Mouse (Mus musculus) c-Kit-negative CD71-positive TER-119-positive erythroid progenitor cells, embryonic 14.5 days (primary cell): ENCODE measurements at regions not wholly inside any gene's neighbourhood (a gene's known extent, or its start where the extent isn't known, plus 50 kb on each side); places are given as distances from the start of the nearest gene placed in this dataset.

Experiments
- DNase-seq: peaks from one replicate; pipeline ENCODE4 v3.0.0-alpha.2; 2013; ENCODE audit warnings: low read depth, low spot score

- DNase-seq, result no peak
These were observed 225.0 kb downstream of the Tex36 start for GRCm38 (mm10) chr7:133376833-133377484.

- no peak for DNase-seq
These were observed 229.3 kb downstream of the Tex36 start for GRCm38 (mm10) chr7:133372695-133373094.

- no peak for DNase-seq
These were observed 231.4 kb downstream of the Tex36 start for GRCm38 (mm10) chr7:133370542-133370941.

- DNase-seq, result no peak
These were observed 237.4 kb downstream of the Tex36 start for GRCm38 (mm10) chr7:133364601-133365000.

GRCm38 (mm10) chr7:133328717-133329116 is 204.6 kb upstream of the Ctbp2 start:
- peak; percentile 16 for DNase-seq

GRCm38 (mm10) chr7:133325548-133326190 is 201.5 kb upstream of the Ctbp2 start:
- no peak for DNase-seq

- no peak for DNase-seq
These were observed 199.8 kb upstream of the Ctbp2 start for GRCm38 (mm10) chr7:133323955-133324354.

- DNase-seq, result no peak
These were observed 193.4 kb upstream of the Ctbp2 start for GRCm38 (mm10) chr7:133317511-133317910.

- no peak for DNase-seq
These were observed 192.7 kb upstream of the Ctbp2 start for GRCm38 (mm10) chr7:133316701-133317475.

- DNase-seq, result no peak
These were observed 191.3 kb upstream of the Ctbp2 start for GRCm38 (mm10) chr7:133315197-133316029.

GRCm38 (mm10) chr7:133313115-133313514 is 189.0 kb upstream of the Ctbp2 start:
- no peak for DNase-seq

- no peak for DNase-seq
These were observed 187.1 kb upstream of the Ctbp2 start for GRCm38 (mm10) chr7:133311116-133311801.

- no peak for DNase-seq
These were observed 180.3 kb upstream of the Ctbp2 start for GRCm38 (mm10) chr7:133304461-133304860.

GRCm38 (mm10) chr7:133290471-133290870 is 166.3 kb upstream of the Ctbp2 start:
- no peak for DNase-seq

GRCm38 (mm10) chr7:133288236-133288635 is 164.1 kb upstream of the Ctbp2 start:
- DNase-seq, result no peak

- no peak for DNase-seq
These were observed 162.7 kb upstream of the Ctbp2 start for GRCm38 (mm10) chr7:133286836-133287235.

- no peak for DNase-seq
These were observed 162.1 kb upstream of the Ctbp2 start for GRCm38 (mm10) chr7:133286216-133286615.

GRCm38 (mm10) chr7:133262161-133262560 is 138.0 kb upstream of the Ctbp2 start:
- no peak for DNase-seq

GRCm38 (mm10) chr7:133259143-133259542 is 135.0 kb upstream of the Ctbp2 start:
- no peak for DNase-seq

- DNase-seq, result no peak
These were observed 132.7 kb upstream of the Ctbp2 start for GRCm38 (mm10) chr7:133256831-133257230.

- no peak for DNase-seq
These were observed 120.4 kb upstream of the Ctbp2 start for GRCm38 (mm10) chr7:133244601-133245000.
